Mouse (Mus musculus): ENCODE results near the gene A530032D15Rik.
"Not testable (repeated sequence)": the region's sequence is repeated elsewhere in the genome, so short reads cannot be mapped to it uniquely, and the experiment has no call there.

Gene A530032D15Rik

GRCm38 (mm10) chr1:85109753-85110152 lies at the start of gene A530032D15Rik:
TSS of gene A530032D15Rik (minus strand) at chr1:85109853.
- not testable (repeated sequence) for DNase-seq (ENCODE audit: low read depth, low spot score)

GRCm38 (mm10) chr1:85155151-85155550 lies 45.5 kb upstream of the A530032D15Rik start:
- not testable (repeated sequence) for DNase-seq (ENCODE audit: low read depth, low spot score)

- not testable (repeated sequence) for DNase-seq (ENCODE audit: low read depth, low spot score)
Observed at GRCm38 (mm10) chr1:85133671-85134070, 24.0 kb upstream of the A530032D15Rik start.

GRCm38 (mm10) chr1:85121841-85122240 lies 12.2 kb upstream of the A530032D15Rik start:
- DNase-seq (ENCODE audit: low read depth, low spot score): not testable (repeated sequence)

GRCm38 (mm10) chr1:85118341-85118740 lies 8.7 kb upstream of the A530032D15Rik start:
- DNase-seq (ENCODE audit: low read depth, low spot score): not testable (repeated sequence)

GRCm38 (mm10) chr1:85117537-85117936 lies 7.9 kb upstream of the A530032D15Rik start:
- DNase-seq (ENCODE audit: low read depth, low spot score): not testable (repeated sequence)

- not testable (repeated sequence) for DNase-seq (ENCODE audit: low read depth, low spot score)
Observed at GRCm38 (mm10) chr1:85114666-85115402, 5.2 kb upstream of the A530032D15Rik start.

GRCm38 (mm10) chr1:85114078-85114477 lies 4.4 kb upstream of the A530032D15Rik start:
- DNase-seq (ENCODE audit: low read depth, low spot score): not testable (repeated sequence)

- DNase-seq (ENCODE audit: low read depth, low spot score): not testable (repeated sequence)
Observed at GRCm38 (mm10) chr1:85112889-85113288, 3.2 kb upstream of the A530032D15Rik start.

GRCm38 (mm10) chr1:85112266-85112665 lies 2.6 kb upstream of the A530032D15Rik start:
- not testable (repeated sequence) for DNase-seq (ENCODE audit: low read depth, low spot score)

- not testable (repeated sequence) for DNase-seq (ENCODE audit: low read depth, low spot score)
Observed at GRCm38 (mm10) chr1:85111572-85111971, 1.9 kb upstream of the A530032D15Rik start.

- not testable (repeated sequence) for DNase-seq (ENCODE audit: low read depth, low spot score)
Observed at GRCm38 (mm10) chr1:85110876-85111275, 1.2 kb upstream of the A530032D15Rik start.

- not testable (repeated sequence) for DNase-seq (ENCODE audit: low read depth, low spot score)
Observed at GRCm38 (mm10) chr1:85106013-85106412, 3.6 kb downstream of the A530032D15Rik start.

GRCm38 (mm10) chr1:85105336-85105735 lies 4.3 kb downstream of the A530032D15Rik start:
- not testable (repeated sequence) for DNase-seq (ENCODE audit: low read depth, low spot score)

- not testable (repeated sequence) for DNase-seq (ENCODE audit: low read depth, low spot score)
Observed at GRCm38 (mm10) chr1:85101754-85102153, 7.9 kb downstream of the A530032D15Rik start.

GRCm38 (mm10) chr1:85099864-85100263 lies 9.8 kb downstream of the A530032D15Rik start, which contains the start of gene Gm10553:
TSS of gene Gm10553 (plus strand) at chr1:85100164.
- not testable (repeated sequence) for DNase-seq (ENCODE audit: low read depth, low spot score)

GRCm38 (mm10) chr1:85099081-85099480 lies 10.6 kb downstream of the A530032D15Rik start:
- not testable (repeated sequence) for DNase-seq (ENCODE audit: low read depth, low spot score)

- not testable (repeated sequence) for DNase-seq (ENCODE audit: low read depth, low spot score)
Observed at GRCm38 (mm10) chr1:85093011-85093572, 16.6 kb downstream of the A530032D15Rik start.

GRCm38 (mm10) chr1:85092169-85092568 lies 17.5 kb downstream of the A530032D15Rik start:
- DNase-seq (ENCODE audit: low read depth, low spot score): not testable (repeated sequence)

GRCm38 (mm10) chr1:85086211-85086610 lies 23.4 kb downstream of the A530032D15Rik start:
- not testable (repeated sequence) for DNase-seq (ENCODE audit: low read depth, low spot score)

- DNase-seq (ENCODE audit: low read depth, low spot score): not testable (repeated sequence)
Observed at GRCm38 (mm10) chr1:85084803-85085202, 24.9 kb downstream of the A530032D15Rik start.

- DNase-seq (ENCODE audit: low read depth, low spot score): not testable (repeated sequence)
Observed at GRCm38 (mm10) chr1:85073099-85073498, 36.6 kb downstream of the A530032D15Rik start.

- DNase-seq (ENCODE audit: low read depth, low spot score): not testable (repeated sequence)
Observed at GRCm38 (mm10) chr1:85071690-85072089, 38.0 kb downstream of the A530032D15Rik start.
